Mouse (Mus musculus) limb, embryonic 14.5 days (tissue): ENCODE data around the gene Slc51a. TPM values are rescaled to one million over a fixed set of nuclear protein-coding genes. Genes with fewer than 3 reads are reported as not detected.
"Not testable (repeated sequence)": the region's sequence is repeated elsewhere in the genome, so short reads cannot be mapped to it uniquely, and the experiment has no call there.

Experiments used
- ATAC-seq: fragments of 200-750 bp; cut with Nextera tagmentation; 2 replicates; pipeline ENCODE4 v1.8.0; 2017; ENCODE audit warnings: low read depth, moderate number of reproducible peaks, moderate TSS enrichment; ENCODE audit not compliant: low FRiP score
- DNase-seq: peaks from one replicate; pipeline ENCODE4 v3.0.0-alpha.2; 2015; ENCODE audit warnings: low spot score
- H3K27ac ChIP-seq: fragments of 300-500 bp; sonication (generic); replicated peaks from 2 replicates; pipeline ENCODE4 v1.5.1; 2014; ENCODE audit warnings: low read depth, mild to moderate bottlenecking, low read length, moderate library complexity, mixed read lengths
- H3K27me3 ChIP-seq: fragments of 300-500 bp; sonication (generic); 2 replicates; pipeline ENCODE4 v1.6.1; 2014; ENCODE audit warnings: low read length, mixed read lengths; ENCODE audit not compliant: control insufficient read depth, insufficient read depth
- H3K36me3 ChIP-seq: fragments of 300-500 bp; sonication (generic); 2 replicates; pipeline ENCODE4 v1.6.1; 2014; ENCODE audit warnings: mild to moderate bottlenecking, low read length, moderate library complexity, mixed read lengths; ENCODE audit not compliant: control insufficient read depth, insufficient read depth
- H3K4me1 ChIP-seq: fragments of 300-500 bp; sonication (generic); 2 replicates; pipeline ENCODE4 v1.6.1; 2014; ENCODE audit warnings: antibody characterized with exemption, low read length, mixed read lengths; ENCODE audit not compliant: control insufficient read depth, insufficient read depth
- H3K4me2 ChIP-seq: fragments of 300-500 bp; sonication (generic); replicated peaks from 2 replicates; pipeline ENCODE4 v1.6.1; 2014; ENCODE audit warnings: low read depth, mild to moderate bottlenecking, low read length, moderate library complexity; ENCODE audit not compliant: severe bottlenecking
- H3K4me3 ChIP-seq: fragments of 300-500 bp; sonication (generic); replicated peaks from 2 replicates; pipeline ENCODE4 v1.5.1; 2014; ENCODE audit warnings: low read length
- H3K9ac ChIP-seq: fragments of 300-500 bp; sonication (generic); 2 replicates; pipeline ENCODE4 v1.6.1; 2014; ENCODE audit warnings: mild to moderate bottlenecking, low read depth, low read length, moderate library complexity; ENCODE audit not compliant: severe bottlenecking
- H3K9me3 ChIP-seq: fragments of 300-500 bp; sonication (generic); 2 replicates; pipeline ENCODE4 v1.6.1; 2016; ENCODE audit warnings: low read length; ENCODE audit not compliant: control insufficient read depth
- POLR2A ChIP-seq: fragments of 200-500 bp; IDR thresholded peaks from 2 replicates; pipeline ENCODE4 v1.8.0; 2012; ENCODE audit warnings: inconsistent platforms, mild to moderate bottlenecking, moderate library complexity, borderline replicate concordance; ENCODE audit not compliant: insufficient read depth, insufficient read length; ENCODE audit errors: extremely low read depth
- WGBS: fragments of 180-500 bp; shearing (Covaris S2); extraction: QIAGEN DNeasy Blood & Tissue Kit; methylation state at CpG from one replicate; pipeline ENCODE4 v1.1.7; 2014; 5-methylcytosine and 5-hydroxymethylcytosine counted together
- polyA plus RNA-seq, 2 experiments: library from polyadenylated mRNA; depleted of rRNA in 1 of 2; stranded (reverse) in 1 of 2; unstranded in 1 of 2; fragments of >200 nt; fragmentation: Nextera tagmentation in 1 of 2; extraction: Ambion mirVana in 1 of 2; gene quantifications; 2 replicates each; pipeline versions ENCODE4 v1.2.1 to v1.2.3; 2012 to 2014

Slc51a gene
- polyA plus RNA-seq, 2 experiments: 0.10 to 0.30 TPM

GRCm38 (mm10) chr16:32453102-32453501, 34.6 kb downstream of the Slc51a start:
- Histone ChIP-seq H3K4me1 (no peaks in the 10 kb centered on the region), H3K9me3 (no peaks in the 10 kb centered on the region), H3K27me3 (no peaks in the 10 kb centered on the region), H3K27ac (no peak overlapping the region), H3K9ac (no peak overlapping the region), H3K36me3 (peaks cover 18% of the 10 kb centered on the region), H3K4me2 (no peak overlapping the region), H3K4me3 (no peak overlapping the region)
- WGBS: 94% methylated on average over 8 of the region's 8 CpGs
- ATAC-seq: no peak
- TF ChIP-seq POLR2A: no peak
- DNase-seq: no peak

GRCm38 (mm10) chr16:32450133-32450532, 37.5 kb downstream of the Slc51a start:
- no peaks in the 10 kb centered on the region for H3K9me3 ChIP-seq
- no peak overlapping the region for H3K9ac ChIP-seq
- no peak overlapping the region for H3K27ac ChIP-seq
- ATAC-seq: no peak
- no peaks in the 10 kb centered on the region for H3K4me1 ChIP-seq
- H3K27me3 ChIP-seq: no peaks in the 10 kb centered on the region
- TF ChIP-seq POLR2A: no peak
- DNase-seq: no peak
- H3K36me3 ChIP-seq: peaks cover 10% of the 10 kb centered on the region
- no peak overlapping the region for H3K4me3 ChIP-seq
- 98% methylated on average over 2 of the region's 2 CpGs for WGBS
- H3K4me2 ChIP-seq: no peak overlapping the region

GRCm38 (mm10) chr16:32449665-32450064, 38.0 kb downstream of the Slc51a start:
- whole genome bisulfite sequencing: 83% methylated on average over 3 of the region's 3 CpGs
- H3K9ac ChIP-seq: no peak overlapping the region
- no peaks in the 10 kb centered on the region for H3K9me3 ChIP-seq
- DNase-seq (no peak), ATAC-seq (no peak)
- H3K36me3 ChIP-seq: peaks cover 10% of the 10 kb centered on the region
- no peak overlapping the region for H3K4me3 ChIP-seq
- no peak overlapping the region for H3K4me2 ChIP-seq
- H3K27me3 ChIP-seq: no peaks in the 10 kb centered on the region
- TF ChIP-seq POLR2A: no peak
- H3K27ac ChIP-seq: no peak overlapping the region
- H3K4me1 ChIP-seq: no peaks in the 10 kb centered on the region

DNA sequence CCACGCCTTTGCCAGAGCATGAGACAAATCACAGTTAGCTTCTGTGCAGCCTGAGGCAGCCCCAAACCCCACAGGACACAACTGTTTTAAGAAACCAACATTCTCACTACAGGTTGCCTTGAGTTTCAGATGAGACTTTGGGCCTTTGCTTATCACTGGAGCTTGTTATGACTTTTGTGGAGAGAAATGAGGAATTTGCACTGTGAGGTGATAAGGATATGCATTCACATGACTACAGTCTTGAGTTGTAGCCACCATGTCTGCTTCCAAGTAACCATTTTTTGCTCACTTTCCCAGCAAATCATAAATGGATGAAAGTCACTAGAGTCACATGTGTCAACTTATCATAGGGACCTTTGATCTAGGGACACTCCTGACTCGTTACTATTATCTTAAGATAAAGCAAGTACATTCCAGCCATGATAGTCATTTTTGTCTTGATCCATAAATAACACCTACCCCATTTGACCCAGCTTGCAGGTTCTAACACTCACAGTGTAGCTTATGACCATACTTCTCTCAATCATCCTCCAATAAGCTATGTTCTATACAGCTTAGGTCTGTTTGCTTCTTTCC, 41.0 kb downstream of the Slc51a start:
- Histone ChIP-seq H3K36me3 (peaks cover 1% of the 10 kb centered on the region; the same call in 1 of the 2 replicates), H3K27ac (no peak overlapping the region), H3K4me3 (no peak overlapping the region), H3K4me1 (no peaks in the 10 kb centered on the region), H3K9ac (no peak overlapping the region), H3K27me3 (no peaks in the 10 kb centered on the region), H3K9me3 (no peaks in the 10 kb centered on the region), H3K4me2 (no peak overlapping the region)
- ATAC-seq (no peak), DNase-seq (no peak)
- 87% methylated on average over 2 of the region's 2 CpGs for WGBS
- TF ChIP-seq POLR2A: no peak

GRCm38 (mm10) chr16:32445558-32445957, 42.1 kb downstream of the Slc51a start:
- DNase-seq (no peak), ATAC-seq (no peak)
- Histone ChIP-seq H3K9me3 (no peaks in the 10 kb centered on the region), H3K4me2 (no peak overlapping the region), H3K27ac (no peak overlapping the region), H3K4me1 (no peaks in the 10 kb centered on the region), H3K27me3 (no peaks in the 10 kb centered on the region), H3K9ac (no peak overlapping the region), H3K4me3 (no peak overlapping the region), H3K36me3 (no peaks in the 10 kb centered on the region)
- WGBS: 87% methylated on average over 1 of the region's 1 CpGs
- no peak for TF ChIP-seq POLR2A

DNA sequence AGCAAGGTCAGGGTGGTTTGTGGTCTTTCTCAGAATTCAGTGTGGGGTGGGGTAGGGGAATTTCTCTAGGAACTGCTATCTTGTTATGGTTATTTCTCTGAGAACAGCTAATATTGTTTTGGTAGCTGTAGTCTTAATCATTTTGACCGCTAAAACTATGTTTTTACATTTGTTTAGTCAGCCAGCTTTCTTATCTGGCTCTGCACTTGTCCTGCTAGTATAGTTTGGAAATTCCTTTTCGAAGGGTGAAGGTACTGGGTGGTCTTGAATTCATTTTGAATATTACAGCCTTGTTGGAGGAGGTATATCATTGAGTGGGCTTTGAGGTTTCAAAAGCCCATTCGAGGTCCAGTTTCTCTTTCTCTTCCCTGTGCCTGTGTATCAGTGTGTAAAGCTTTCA, 43.1 kb downstream of the Slc51a start:
- not testable (repeated sequence) for H3K36me3 ChIP-seq, H3K4me1 ChIP-seq, H3K9ac ChIP-seq, H3K27ac ChIP-seq, ATAC-seq, H3K4me2 ChIP-seq, DNase-seq, H3K9me3 ChIP-seq, H3K4me3 ChIP-seq, H3K27me3 ChIP-seq
- WGBS: 89% methylated on average over 3 of the region's 3 CpGs
